Mouse (Mus musculus) ES-Bruce4 (cell line): ENCODE results near the gene Fam171a1. TPM values are rescaled to one million over a fixed set of nuclear protein-coding genes. Genes with fewer than 3 reads are reported as not detected.

Experiments used
- H3K27ac ChIP-seq: 2 replicates; pipeline ENCODE4 v1.5.1; 2012; ENCODE audit warnings: low read length, inconsistent platforms; ENCODE audit not compliant: insufficient read depth
- H3K27me3 ChIP-seq: 2 replicates; pipeline ENCODE4 v1.6.1; 2012; ENCODE audit warnings: mild to moderate bottlenecking, low read length, inconsistent platforms; ENCODE audit not compliant: control insufficient read depth, poor library complexity, insufficient read depth, severe bottlenecking
- H3K36me3 ChIP-seq: 2 replicates; pipeline ENCODE4 v1.6.1; 2012; ENCODE audit warnings: inconsistent platforms, mild to moderate bottlenecking, low read length, moderate library complexity; ENCODE audit not compliant: control insufficient read depth, poor library complexity, insufficient read depth, severe bottlenecking
- H3K4me1 ChIP-seq: one replicate; pipeline ENCODE4 v1.8.1; 2011; ENCODE audit warnings: low read length; ENCODE audit not compliant: control insufficient read depth, insufficient read depth
- H3K4me3 ChIP-seq: 2 replicates; pipeline ENCODE4 v1.5.1; 2011; ENCODE audit warnings: low read depth, mild to moderate bottlenecking, low read length
- H3K9ac ChIP-seq: 2 replicates; pipeline ENCODE4 v1.6.1; 2012; ENCODE audit warnings: low read depth, mild to moderate bottlenecking, inconsistent platforms; ENCODE audit not compliant: poor library complexity, severe bottlenecking
- H3K9me3 ChIP-seq: replicated peaks from 2 replicates; pipeline ENCODE4 v1.6.1; 2012; ENCODE audit warnings: mild to moderate bottlenecking, low read length, inconsistent platforms; ENCODE audit not compliant: control insufficient read depth, poor library complexity, insufficient read depth, severe bottlenecking
- CTCF ChIP-seq: IDR thresholded peaks from one replicate; pipeline ENCODE4 v1.8.1; 2011; ENCODE audit warnings: low read depth, low read length
- EP300 ChIP-seq: IDR thresholded peaks from 2 replicates; pipeline ENCODE4 v1.6.1; 2011; ENCODE audit warnings: low read depth, low read length; ENCODE audit not compliant: insufficient read depth
- POLR2A ChIP-seq: IDR thresholded peaks from one replicate; pipeline ENCODE4 v1.8.1; 2011; ENCODE audit warnings: low read length; ENCODE audit not compliant: insufficient read depth
- polyA plus RNA-seq: library from polyadenylated mRNA; stranded (reverse); fragments of >200 nt; gene quantifications from 2 replicates; pipeline ENCODE4 v1.2.4, GENCODE M21; 2011; ENCODE audit warnings: low read depth; ENCODE audit not compliant: missing spikeins, insufficient read depth, insufficient read length

Gene Fam171a1
- polyA plus RNA-seq, 1 experiment: 7.7 TPM

GRCm38 (mm10) chr2:3157661-3158344 is 43.8 kb downstream of the Fam171a1 start:
- no peaks in the 10 kb centered on the region for H3K4me1 ChIP-seq
- H3K27ac ChIP-seq: no peak overlapping the region
- no peak overlapping the region for H3K4me3 ChIP-seq
- H3K9ac ChIP-seq: no peak overlapping the region
- no peaks in the 10 kb centered on the region for H3K36me3 ChIP-seq
- no peaks in the 10 kb centered on the region for H3K9me3 ChIP-seq
- TF ChIP-seq EP300: no peak
- TF ChIP-seq POLR2A: no peak
- no peak for TF ChIP-seq CTCF
- H3K27me3 ChIP-seq: no peaks in the 10 kb centered on the region

- TF ChIP-seq CTCF (no peak), EP300 (no peak), POLR2A (no peak)
- Histone ChIP-seq H3K36me3 (no peaks in the 10 kb centered on the region), H3K9me3 (no peaks in the 10 kb centered on the region), H3K4me3 (no peak overlapping the region), H3K4me1 (no peaks in the 10 kb centered on the region), H3K9ac (no peak overlapping the region), H3K27ac (no peak overlapping the region), H3K27me3 (no peaks in the 10 kb centered on the region)
These were observed 44.8 kb downstream of the Fam171a1 start for GRCm38 (mm10) chr2:3158682-3159412.

DNA sequence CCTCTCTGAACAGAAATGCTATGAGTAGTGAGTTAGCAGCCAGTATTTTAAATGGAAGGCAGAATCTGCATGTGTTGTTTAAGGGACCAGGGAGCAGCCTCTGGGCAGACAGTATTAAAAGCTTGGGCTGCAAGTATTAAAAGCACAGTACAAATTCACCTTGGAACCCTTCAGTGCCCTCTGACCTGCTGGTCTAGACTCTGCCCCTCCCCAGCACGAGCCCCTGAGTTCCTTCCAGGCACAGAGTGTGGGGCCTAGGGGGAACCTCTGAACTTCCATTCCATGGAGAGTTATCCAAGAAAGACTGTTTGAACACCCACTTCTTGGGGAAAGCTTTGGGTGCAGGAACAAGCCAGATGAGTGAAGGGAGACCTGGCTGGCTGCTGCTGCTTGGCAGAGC is 47.6 kb downstream of the Fam171a1 start:
- TF ChIP-seq EP300: no peak
- TF ChIP-seq POLR2A: no peak
- no peak for TF ChIP-seq CTCF
- Histone ChIP-seq H3K9me3 (no peaks in the 10 kb centered on the region), H3K27me3 (no peaks in the 10 kb centered on the region), H3K4me1 (no peaks in the 10 kb centered on the region), H3K4me3 (no peak overlapping the region), H3K9ac (no peak overlapping the region), H3K36me3 (no peaks in the 10 kb centered on the region), H3K27ac (no peak overlapping the region)

DNA sequence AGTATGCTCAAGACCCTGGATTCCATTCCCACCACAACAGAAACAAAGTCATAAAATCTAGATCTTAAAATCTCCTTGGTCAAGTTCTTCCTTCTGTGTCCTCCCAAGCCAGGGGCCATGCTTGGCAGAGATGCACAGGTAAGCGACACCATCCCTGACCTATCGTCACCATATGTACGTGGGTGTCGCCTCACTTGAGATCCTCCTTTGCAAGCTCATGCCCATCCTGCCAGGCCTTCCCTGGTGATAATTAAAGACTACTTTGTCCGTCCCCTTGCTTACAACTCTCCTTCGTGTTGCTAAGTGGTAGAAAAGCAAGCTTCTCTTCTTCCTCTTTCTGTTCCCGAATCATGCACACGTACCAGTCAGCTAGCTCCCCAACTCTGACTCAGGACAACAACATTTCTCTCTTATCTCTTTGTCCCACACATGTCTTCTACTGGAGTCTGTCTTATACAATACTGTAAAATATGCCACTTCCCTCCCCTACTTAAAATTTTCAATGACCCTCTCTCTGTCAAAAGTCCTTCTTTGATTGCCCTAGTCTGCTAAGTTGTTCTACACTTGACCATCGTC is 49.6 kb downstream of the Fam171a1 start:
- Histone ChIP-seq H3K27me3 (no peaks in the 10 kb centered on the region), H3K9me3 (no peaks in the 10 kb centered on the region), H3K4me3 (no peak overlapping the region), H3K27ac (no peak overlapping the region), H3K9ac (no peak overlapping the region), H3K36me3 (no peaks in the 10 kb centered on the region), H3K4me1 (no peaks in the 10 kb centered on the region)
- no peak for TF ChIP-seq CTCF
- TF ChIP-seq POLR2A: no peak
- no peak for TF ChIP-seq EP300

- Histone ChIP-seq H3K27ac (no peak overlapping the region), H3K4me1 (no peaks in the 10 kb centered on the region), H3K9me3 (no peaks in the 10 kb centered on the region), H3K4me3 (no peak overlapping the region), H3K36me3 (no peaks in the 10 kb centered on the region), H3K27me3 (no peaks in the 10 kb centered on the region), H3K9ac (no peak overlapping the region)
- no peak for TF ChIP-seq CTCF
- TF ChIP-seq EP300: no peak
- no peak for TF ChIP-seq POLR2A
These were observed 51.1 kb downstream of the Fam171a1 start for GRCm38 (mm10) chr2:3165037-3165600.
